Mouse (Mus musculus): ENCODE results near the gene Fndc1.

The Fndc1 gene

GRCm38 (mm10) chr17:7820176-7820575, 6.9 kb downstream of the Fndc1 start:
- DNase-seq (ENCODE audit: low spot score), result no peak

- no peak for DNase-seq (ENCODE audit: low spot score)
These were observed 10.5 kb downstream of the Fndc1 start for GRCm38 (mm10) chr17:7816602-7817001.

- no peak for DNase-seq (ENCODE audit: low spot score)
These were observed 12.7 kb downstream of the Fndc1 start for GRCm38 (mm10) chr17:7814433-7814832.

GRCm38 (mm10) chr17:7808043-7808442, 19.1 kb downstream of the Fndc1 start:
- DNase-seq (ENCODE audit: low spot score), result no peak

- no peak for DNase-seq (ENCODE audit: low spot score)
These were observed 22.0 kb downstream of the Fndc1 start for GRCm38 (mm10) chr17:7805105-7805504.

GRCm38 (mm10) chr17:7802483-7802882, 24.6 kb downstream of the Fndc1 start:
- DNase-seq (ENCODE audit: low spot score), result no peak

- no peak for DNase-seq (ENCODE audit: low spot score)
These were observed 27.2 kb downstream of the Fndc1 start for GRCm38 (mm10) chr17:7799894-7800293.

- no peak for DNase-seq (ENCODE audit: low spot score)
These were observed 31.5 kb downstream of the Fndc1 start for GRCm38 (mm10) chr17:7795584-7795983.

- no peak for DNase-seq (ENCODE audit: low spot score)
These were observed 31.9 kb downstream of the Fndc1 start for GRCm38 (mm10) chr17:7795168-7795567.

- no peak for DNase-seq (ENCODE audit: low spot score)
These were observed 33.0 kb downstream of the Fndc1 start for GRCm38 (mm10) chr17:7794093-7794492.

GRCm38 (mm10) chr17:7790512-7790911, 36.6 kb downstream of the Fndc1 start:
- DNase-seq (ENCODE audit: low spot score), result no peak

- DNase-seq (ENCODE audit: low spot score), result no peak
These were observed 53.0 kb downstream of the Fndc1 start for GRCm38 (mm10) chr17:7774101-7774500.

GRCm38 (mm10) chr17:7759786-7760185, 67.3 kb downstream of the Fndc1 start:
- DNase-seq (ENCODE audit: low spot score), result no peak

GRCm38 (mm10) chr17:7755001-7755400, 72.1 kb downstream of the Fndc1 start:
- no peak for DNase-seq (ENCODE audit: low spot score)

GRCm38 (mm10) chr17:7753383-7753782, 73.7 kb downstream of the Fndc1 start:
- no peak for DNase-seq (ENCODE audit: low spot score)

- DNase-seq (ENCODE audit: low spot score), result no peak
These were observed 77.9 kb downstream of the Fndc1 start for GRCm38 (mm10) chr17:7749051-7749815.

GRCm38 (mm10) chr17:7746841-7747240, 80.3 kb downstream of the Fndc1 start:
- DNase-seq (ENCODE audit: low spot score), result no peak

- no peak for DNase-seq (ENCODE audit: low spot score)
These were observed 82.1 kb downstream of the Fndc1 start for GRCm38 (mm10) chr17:7744976-7745375.

GRCm38 (mm10) chr17:7740988-7741387, 86.1 kb downstream of the Fndc1 start:
- DNase-seq (ENCODE audit: low spot score), result no peak

- DNase-seq (ENCODE audit: low spot score), result no peak
These were observed 104.1 kb downstream of the Fndc1 start for GRCm38 (mm10) chr17:7722991-7723390.

- DNase-seq (ENCODE audit: low spot score), result no peak
These were observed 108.2 kb downstream of the Fndc1 start for GRCm38 (mm10) chr17:7718886-7719285.

GRCm38 (mm10) chr17:7717945-7718344, 109.2 kb downstream of the Fndc1 start:
- no peak for DNase-seq (ENCODE audit: low spot score)

GRCm38 (mm10) chr17:7713020-7713419, 114.1 kb downstream of the Fndc1 start:
- no peak for DNase-seq (ENCODE audit: low spot score)

- DNase-seq (ENCODE audit: low spot score), result no peak
These were observed 120.0 kb downstream of the Fndc1 start for GRCm38 (mm10) chr17:7707073-7707472.
